Mouse (Mus musculus): ENCODE results near the gene Agbl4.

GRCm38 (mm10) chr4:111364199-111364598 is 966.7 kb downstream of the Agbl4 start:
- TF ChIP-seq POLR2A (IDR thresholded peaks at IDR 0.05; ENCODE audit: extremely low read depth, insufficient read depth, low read length) (no peak), CTCF (IDR thresholded peaks at IDR 0.05; ENCODE audit: extremely low read depth, insufficient read depth, low read length) (no peak)

Measured in cortical plate, adult 2 months (tissue).